Mouse (Mus musculus) T-helper 1 cell (primary cell): ENCODE measurements around the gene 4921536K21Rik.

ENCODE experiments used
- in situ Hi-C: fragments of 300-600 bp; cut with MboI, MseI; formaldehyde crosslinking; loops from one replicate; pipeline ENCODE4 v1.15.1; 2025; ENCODE audit warnings: high pct_unique_total_duplicates

4921536K21Rik gene

DNA sequence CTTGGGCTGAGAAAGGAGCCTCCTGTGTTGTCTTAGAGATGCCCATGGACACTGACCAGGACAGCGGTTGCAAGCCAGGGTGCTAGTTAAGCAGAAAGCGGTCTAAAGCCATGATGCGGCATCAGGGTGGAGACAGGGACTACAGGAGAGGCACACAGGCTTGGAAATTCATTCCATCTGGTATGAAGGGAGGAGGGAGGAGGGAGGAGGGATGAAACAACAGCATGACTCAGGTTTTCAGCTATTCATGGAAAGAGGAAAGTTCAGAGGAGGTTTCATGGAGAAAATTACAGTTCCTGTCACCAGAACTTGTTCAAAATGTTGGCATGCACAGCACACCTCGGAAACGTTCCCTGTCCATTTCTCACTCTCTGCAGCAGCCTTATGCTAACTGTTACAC lies 39.1 kb downstream of the 4921536K21Rik start:
- in situ Hi-C loops = no loop called here

DNA sequence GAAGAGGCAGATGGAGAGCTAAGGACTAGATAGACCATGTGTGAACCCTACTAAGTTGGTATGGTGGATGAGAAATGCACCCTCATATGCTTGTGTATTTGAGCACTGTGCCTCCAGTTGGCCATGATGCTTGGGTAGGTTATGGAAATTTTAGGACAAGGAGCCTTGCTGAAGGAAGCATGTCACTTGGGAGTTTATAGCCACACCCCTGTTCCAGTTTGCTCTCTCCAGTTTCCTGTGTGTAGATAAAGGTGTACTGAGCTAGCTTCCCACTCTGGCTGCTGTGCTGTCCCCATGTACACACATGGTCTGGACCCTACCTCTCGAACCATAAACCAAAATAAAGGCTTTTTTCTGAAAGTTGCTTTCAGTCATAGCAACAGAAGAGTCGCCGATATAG lies 40.7 kb downstream of the 4921536K21Rik start:
- in situ Hi-C loops = no loop called here

DNA sequence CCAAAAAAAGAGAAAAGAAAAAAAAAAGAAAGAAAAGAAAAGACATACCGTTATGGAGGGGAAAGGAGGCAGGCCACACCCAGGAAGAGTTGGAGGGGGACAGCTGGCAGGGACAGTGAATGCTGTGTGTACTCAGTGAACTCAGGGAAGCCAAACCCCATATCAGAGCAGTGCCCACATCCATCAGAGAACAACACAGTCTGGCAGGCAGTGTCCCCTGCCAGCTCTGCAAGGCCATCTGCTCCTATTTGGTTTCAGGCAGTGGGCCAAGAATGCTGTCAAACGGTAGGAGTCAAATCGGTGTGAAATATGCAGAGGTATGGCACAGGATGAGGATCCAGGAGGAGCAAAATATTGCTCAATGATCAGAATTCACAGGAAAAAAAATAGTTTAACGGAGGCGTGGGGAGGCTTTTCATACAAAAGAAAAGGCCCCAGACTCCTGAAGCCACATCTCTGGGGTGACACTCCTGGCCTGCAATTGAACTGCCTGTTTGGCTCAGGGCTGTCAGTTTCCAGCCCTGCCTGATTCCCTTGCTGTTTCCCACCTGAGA lies 41.3 kb downstream of the 4921536K21Rik start:
- in situ Hi-C loops = no loop called here

DNA sequence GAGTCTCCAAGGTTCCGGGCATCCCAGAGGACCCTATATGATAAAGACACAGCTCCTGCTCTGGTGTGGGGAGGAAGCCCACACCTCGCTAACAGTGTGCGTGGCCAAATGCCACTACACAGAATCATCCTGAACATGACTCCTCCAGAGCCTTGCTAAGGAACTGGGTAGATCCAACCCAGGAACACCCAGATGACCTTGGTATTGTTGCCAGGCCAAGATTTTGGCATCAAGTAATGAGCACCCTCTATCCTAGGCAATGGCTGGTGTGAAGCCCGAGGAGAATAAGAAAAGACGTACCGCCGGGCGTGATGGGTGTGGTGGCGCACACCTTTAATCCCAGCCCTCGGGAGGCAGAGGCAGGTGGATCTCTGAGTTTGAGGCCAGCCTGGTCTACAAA lies 41.9 kb downstream of the 4921536K21Rik start:
- in situ Hi-C loops = no loop called here

DNA sequence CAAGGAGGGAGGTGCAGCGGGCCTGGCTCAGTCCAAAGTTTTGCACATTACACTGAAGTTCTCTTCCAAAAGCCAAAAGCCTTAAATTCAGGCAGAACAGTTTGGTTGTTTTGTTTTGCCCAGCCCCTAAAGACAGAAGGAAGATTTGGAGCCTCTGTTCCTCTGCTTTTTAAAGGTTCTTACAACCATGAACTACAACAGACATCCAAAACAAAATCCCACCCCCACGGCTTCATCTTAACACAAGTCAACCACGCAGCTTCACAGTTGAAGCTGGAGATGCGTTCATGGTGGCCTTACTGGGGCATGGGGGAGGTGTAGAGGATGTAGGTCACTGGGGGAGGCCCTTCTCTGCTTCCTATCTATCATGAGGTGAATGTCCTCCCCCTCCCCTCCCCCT lies 43.0 kb downstream of the 4921536K21Rik start:
- in situ Hi-C loops = no loop called here

DNA sequence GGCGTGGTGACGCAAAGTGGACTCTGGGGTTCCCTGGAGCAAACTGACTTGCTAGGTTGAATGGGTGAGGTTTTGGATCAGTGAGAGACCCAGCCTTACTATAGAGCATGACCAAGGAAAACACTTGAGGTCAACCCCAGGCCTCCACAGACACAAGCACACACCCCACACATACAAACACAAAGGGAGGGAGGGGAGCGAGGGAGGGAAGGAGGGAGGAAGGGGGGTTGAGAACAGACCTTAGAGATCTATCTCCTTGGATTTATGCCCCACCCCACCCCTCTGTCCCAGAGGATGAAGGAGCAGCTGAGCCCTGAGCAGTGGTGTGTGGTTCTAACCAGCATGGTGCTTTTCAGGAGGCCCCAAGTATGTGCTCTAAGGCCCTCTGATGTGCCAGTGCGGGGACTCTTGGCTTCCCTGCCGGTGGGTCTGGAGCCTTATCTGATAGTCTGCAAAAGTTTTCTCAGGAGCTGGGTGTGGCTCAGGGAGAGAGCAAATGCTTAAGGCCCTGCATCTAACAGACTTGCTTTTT lies 44.1 kb downstream of the 4921536K21Rik start:
- in situ Hi-C loops = no loop called here

DNA sequence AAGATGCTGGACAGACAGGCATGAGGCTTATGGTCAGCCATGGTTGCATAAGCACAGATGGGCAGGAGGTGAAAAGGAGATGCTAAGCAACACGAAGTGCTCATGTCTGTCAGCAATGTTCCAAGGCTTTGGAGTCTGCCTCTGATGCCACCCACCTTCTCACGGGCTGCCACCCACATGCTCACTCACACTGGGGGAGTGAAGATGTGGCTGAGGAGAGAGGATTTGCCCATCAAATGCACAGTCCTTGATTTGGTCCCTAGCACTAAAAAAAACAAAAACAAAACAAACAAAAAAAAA lies 44.6 kb downstream of the 4921536K21Rik start:
- in situ Hi-C loops = no loop called here

DNA sequence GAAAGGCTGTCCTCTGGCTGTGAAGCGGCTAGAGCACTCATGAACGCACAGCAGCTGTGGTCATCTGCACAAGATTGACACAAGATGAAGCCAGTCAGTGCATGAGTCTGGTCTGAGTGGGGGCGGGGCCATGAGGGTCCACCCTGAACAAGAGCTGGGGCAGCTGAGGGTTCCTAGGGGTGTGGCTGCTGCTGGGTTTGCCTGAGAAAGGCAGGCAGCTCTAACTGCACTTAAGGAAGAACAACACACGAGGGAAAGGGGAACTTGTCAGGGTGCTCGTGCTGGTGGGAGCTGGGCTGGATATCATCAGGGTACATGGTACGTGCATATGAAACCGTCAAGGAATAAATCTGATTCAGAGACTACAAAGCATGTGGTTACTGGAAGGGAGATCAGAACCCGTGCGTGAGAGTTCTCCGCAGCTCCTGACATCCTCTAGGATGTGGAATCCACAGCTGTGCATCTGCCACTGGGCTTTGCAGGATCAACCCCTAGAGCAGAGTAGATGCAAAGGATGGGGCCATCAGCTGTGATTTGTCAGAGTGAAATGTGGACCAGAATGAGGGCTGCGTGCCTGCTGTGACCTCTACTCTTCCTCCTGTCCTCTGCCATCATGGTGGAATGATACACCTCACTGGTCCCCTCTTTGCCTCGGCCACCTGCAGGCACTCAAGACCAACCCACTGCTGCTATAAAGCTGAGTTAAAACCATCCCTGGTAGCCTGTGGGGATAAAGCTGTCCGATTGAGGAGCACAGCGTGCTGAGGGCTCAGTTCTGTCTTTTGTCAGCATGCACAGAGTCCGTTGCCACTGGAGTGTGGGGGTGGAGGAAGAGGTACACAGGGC lies 45.2 kb downstream of the 4921536K21Rik start:
- in situ Hi-C loops = no loop called here

DNA sequence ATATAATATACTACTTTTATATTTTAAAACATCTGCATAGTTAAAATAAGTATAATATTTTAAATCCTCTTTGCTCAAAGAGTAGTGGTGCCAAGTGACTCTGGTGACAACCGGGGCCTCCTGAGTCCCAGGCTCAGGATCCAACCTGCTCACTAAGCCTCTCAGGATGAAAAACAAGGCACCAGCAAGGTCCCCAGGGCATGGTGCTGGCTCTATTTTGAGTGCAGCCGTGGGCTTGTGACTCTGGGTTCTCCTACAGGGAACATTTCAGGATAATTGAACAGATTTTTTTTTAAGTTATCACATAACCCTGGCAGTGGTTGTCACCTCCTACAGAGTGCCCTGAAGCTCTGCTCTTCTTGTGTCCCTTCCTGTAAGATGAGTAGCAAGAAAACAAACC lies 48.5 kb downstream of the 4921536K21Rik start:
- in situ Hi-C loops = no loop called here

DNA sequence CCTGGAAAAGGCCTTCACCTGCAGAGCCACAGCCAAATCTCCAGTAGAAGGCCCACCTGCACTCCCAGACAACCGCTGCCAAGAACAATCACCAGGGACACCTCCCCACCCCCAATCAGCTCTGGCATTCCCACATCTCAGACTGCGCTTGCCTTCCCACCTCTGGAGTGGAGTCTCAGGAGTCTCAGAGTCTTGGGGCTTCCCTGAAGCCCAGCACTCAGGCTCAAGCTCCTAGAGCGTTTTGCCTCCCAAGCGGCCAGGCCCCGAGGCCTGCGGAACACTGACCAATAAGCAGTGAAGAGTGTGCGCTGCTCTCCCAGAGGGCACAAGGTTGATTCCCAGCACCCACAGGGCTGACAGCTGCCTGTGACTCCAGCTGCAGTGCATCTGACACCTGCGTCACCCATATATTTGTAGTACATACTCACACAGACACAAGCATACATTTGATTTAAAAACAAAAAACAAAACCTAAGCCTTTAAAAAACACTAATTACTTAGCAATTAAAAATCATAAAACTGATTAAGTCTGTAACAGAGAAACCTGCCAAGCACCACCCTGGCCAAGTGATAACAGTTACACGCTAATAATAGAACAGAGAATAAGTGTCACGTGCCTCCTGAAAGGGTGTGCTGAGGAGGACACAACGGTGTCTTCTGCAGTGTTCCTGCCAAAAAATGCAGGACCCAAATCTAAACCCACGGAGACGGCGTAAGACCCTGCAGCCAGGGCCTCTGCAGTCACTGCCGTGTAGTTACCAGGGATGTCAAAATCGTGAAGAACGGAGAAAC lies 50.8 kb downstream of the 4921536K21Rik start:
- in situ Hi-C loops = no loop called here
